Mouse (Mus musculus): ENCODE measurements around the gene Sh3kbp1. TPM values are rescaled to one million over a fixed set of nuclear protein-coding genes. Genes with fewer than 3 reads are reported as not detected.
A peak's percentile ranks its signal among the peaks of the same experiment; 100 is the strongest.

Sh3kbp1 gene
- total and polyA plus RNA-seq, 3 experiments, result 18.6 to 37.7 TPM; not detected in 1

- TF ChIP-seq MAZ (IDR thresholded peaks at IDR 0.05; ENCODE audit: low read depth, low read length) (no peak), BHLHE40 (IDR thresholded peaks at IDR 0.05; ENCODE audit: borderline replicate concordance, low read depth, low read length) (no peak), TCF12 (IDR thresholded peaks at IDR 0.05; ENCODE audit: low read depth, low read length) (no peak)
- H3K9ac ChIP-seq (ENCODE audit: control insufficient read depth, low read depth, low read length, poor library complexity, severe bottlenecking), result no peak overlapping the region
- H3K79me2 ChIP-seq (ENCODE audit: control insufficient read depth, insufficient read depth, low read length, poor library complexity), result no peaks in the 10 kb centered on the region
- peaks cover 0 to 42% of the 10 kb centered on the region in 2 experiments; a peak in 2 of 4 replicates for H3K36me3 ChIP-seq (ENCODE audit: control insufficient read depth in 1 of 2, insufficient read depth in 2 of 2, low read length in 2 of 2)
- no peak for DNase-seq (ENCODE audit: low read depth, low spot score)
- H3K4me1 ChIP-seq (ENCODE audit: control insufficient read depth in 1 of 2, insufficient read depth in 2 of 2, low read length in 2 of 2), result peaks cover 23 to 35% of the 10 kb centered on the region in 2 experiments
- no peaks in the 10 kb centered on the region for H3K27me3 ChIP-seq (ENCODE audit: control insufficient read depth in 1 of 2, insufficient read depth in 2 of 2, low read length in 2 of 2)
- no peaks in the 10 kb centered on the region for H3K9me3 ChIP-seq (replicated peaks; ENCODE audit: insufficient read depth, low read length)
- no peak overlapping the region for H3K27ac ChIP-seq (ENCODE audit: control insufficient read depth, low read depth, low read length)
- no peak overlapping the region for H3K4me3 ChIP-seq (ENCODE audit: control insufficient read depth in 1 of 2, insufficient read depth in 1 of 2, low read depth in 2 of 2, low read length in 2 of 2)
These were observed 23.7 kb downstream of the Sh3kbp1 start for GRCm38 (mm10) chrX:159650727-159651126.

- Histone ChIP-seq H3K4me1 (ENCODE audit: control insufficient read depth in 1 of 2, insufficient read depth in 2 of 2, low read length in 2 of 2) (peaks cover 9 to 15% of the 10 kb centered on the region in 2 experiments), H3K36me3 (ENCODE audit: control insufficient read depth in 1 of 2, insufficient read depth in 2 of 2, low read length in 2 of 2) (peaks cover 0 to 14% of the 10 kb centered on the region in 2 experiments; a peak in 2 of 4 replicates), H3K27ac (ENCODE audit: control insufficient read depth, low read depth, low read length) (no peak overlapping the region), H3K9ac (ENCODE audit: control insufficient read depth, low read depth, low read length, poor library complexity, severe bottlenecking) (no peak overlapping the region), H3K27me3 (ENCODE audit: control insufficient read depth in 1 of 2, insufficient read depth in 2 of 2, low read length in 2 of 2) (no peaks in the 10 kb centered on the region), H3K9me3 (replicated peaks; ENCODE audit: insufficient read depth, low read length) (no peaks in the 10 kb centered on the region), H3K4me3 (ENCODE audit: control insufficient read depth in 1 of 2, insufficient read depth in 1 of 2, low read depth in 2 of 2, low read length in 2 of 2) (no peak overlapping the region), H3K79me2 (ENCODE audit: control insufficient read depth, insufficient read depth, low read length, poor library complexity) (peaks cover 2% of the 10 kb centered on the region; the same call in 1 of the 2 replicates)
- peak; percentile 66 for DNase-seq (ENCODE audit: low read depth, low spot score)
- no peak for TF ChIP-seq MAX (IDR thresholded peaks at IDR 0.05; ENCODE audit: low read length)
- TF ChIP-seq RAD21 (IDR thresholded peaks at IDR 0.05; ENCODE audit: low read depth, low read length), result peak; percentile 49
- TF ChIP-seq USF1 (IDR thresholded peaks at IDR 0.05; ENCODE audit: low read depth, low read length), result no peak
- TF ChIP-seq MYB (IDR thresholded peaks at IDR 0.05; ENCODE audit: low read depth, low read length), result no peak
- peak; percentile 61 for TF ChIP-seq SMC3 (IDR thresholded peaks at IDR 0.05; ENCODE audit: low read depth, low read length)
- peak; percentile 38 to 71 (median 63) for TF ChIP-seq CTCF (IDR thresholded peaks at IDR 0.05 in 2 of 3, conservative IDR thresholded peaks at IDR 0.05 in 1 of 3; ENCODE audit: control insufficient read depth in 1 of 3, insufficient read depth in 1 of 3, low read depth in 2 of 3, low read length in 3 of 3, poor library complexity in 1 of 3, severe bottlenecking in 1 of 3)
- no peak for TF ChIP-seq RCOR1 (IDR thresholded peaks at IDR 0.05; ENCODE audit: low read depth, low read length)
- peak; percentile 55; the same call in 1 of the 2 replicates for TF ChIP-seq MYC (IDR thresholded peaks at IDR 0.05; ENCODE audit: low read depth, low read length)
- no peak for TF ChIP-seq TCF12 (IDR thresholded peaks at IDR 0.05; ENCODE audit: low read depth, low read length)
These were observed 44.3 kb downstream of the Sh3kbp1 start for GRCm38 (mm10) chrX:159671388-159671787.

- H3K27ac ChIP-seq (ENCODE audit: control insufficient read depth, low read depth, low read length), result no peak overlapping the region
- peaks cover 0 to 24% of the 10 kb centered on the region in 2 experiments; a peak in 2 of 4 replicates for H3K36me3 ChIP-seq (ENCODE audit: control insufficient read depth in 1 of 2, insufficient read depth in 2 of 2, low read length in 2 of 2)
- peaks cover 2% of the 10 kb centered on the region; the same call in 1 of the 2 replicates for H3K79me2 ChIP-seq (ENCODE audit: control insufficient read depth, insufficient read depth, low read length, poor library complexity)
- H3K9me3 ChIP-seq (replicated peaks; ENCODE audit: insufficient read depth, low read length), result no peaks in the 10 kb centered on the region
- TF ChIP-seq NRF1 (IDR thresholded peaks at IDR 0.05; ENCODE audit: insufficient read depth, low read depth, low read length, poor library complexity, severe bottlenecking), result no peak
- TF ChIP-seq USF2 (IDR thresholded peaks at IDR 0.05; ENCODE audit: borderline replicate concordance in 1 of 2, insufficient read depth in 1 of 2, low read depth in 1 of 2, low read length in 2 of 2), result no peak
- no peak for TF ChIP-seq NELFE (IDR thresholded peaks at IDR 0.05; ENCODE audit: low read depth, low read length)
- no peak for TF ChIP-seq USF1 (IDR thresholded peaks at IDR 0.05; ENCODE audit: low read depth, low read length)
- no peak for TF ChIP-seq POLR2AphosphoS5 (IDR thresholded peaks at IDR 0.05; ENCODE audit: borderline replicate concordance, low read depth, low read length)
- TF ChIP-seq RAD21 (IDR thresholded peaks at IDR 0.05; ENCODE audit: low read depth, low read length), result no peak
- TF ChIP-seq MAZ (IDR thresholded peaks at IDR 0.05; ENCODE audit: low read depth, low read length), result no peak
- no peak for TF ChIP-seq ETS1 (IDR thresholded peaks at IDR 0.05; ENCODE audit: low read depth, low read length)
- no peak for TF ChIP-seq GABPA (IDR thresholded peaks at IDR 0.05; ENCODE audit: low read depth, low read length)
- no peak for TF ChIP-seq GATA1 (IDR thresholded peaks at IDR 0.05; ENCODE audit: low read depth, low read length)
- no peak for TF ChIP-seq ELF1 (IDR thresholded peaks at IDR 0.05; ENCODE audit: low read depth, low read length)
- TF ChIP-seq ZKSCAN1 (IDR thresholded peaks at IDR 0.05; ENCODE audit: low read depth, low read length), result no peak
- TF ChIP-seq CHD1 (IDR thresholded peaks at IDR 0.05; ENCODE audit: low read depth, low read length), result no peak
- no peak for TF ChIP-seq CTCF (IDR thresholded peaks at IDR 0.05 in 2 of 3, conservative IDR thresholded peaks at IDR 0.05 in 1 of 3; ENCODE audit: control insufficient read depth in 1 of 3, insufficient read depth in 1 of 3, low read depth in 2 of 3, low read length in 3 of 3, poor library complexity in 1 of 3, severe bottlenecking in 1 of 3)
- no peak for TF ChIP-seq TCF12 (IDR thresholded peaks at IDR 0.05; ENCODE audit: low read depth, low read length)
- TF ChIP-seq E2F4 (IDR thresholded peaks at IDR 0.05; ENCODE audit: borderline replicate concordance, low read depth, low read length), result no peak
- no peak for TF ChIP-seq MYB (IDR thresholded peaks at IDR 0.05; ENCODE audit: low read depth, low read length)
- peaks cover 14 to 20% of the 10 kb centered on the region in 2 experiments for H3K4me1 ChIP-seq (ENCODE audit: control insufficient read depth in 1 of 2, insufficient read depth in 2 of 2, low read length in 2 of 2)
- no peaks in the 10 kb centered on the region for H3K27me3 ChIP-seq (ENCODE audit: control insufficient read depth in 1 of 2, insufficient read depth in 2 of 2, low read length in 2 of 2)
- DNase-seq (ENCODE audit: low read depth, low spot score), result no peak
- no peak overlapping the region for H3K9ac ChIP-seq (ENCODE audit: control insufficient read depth, low read depth, low read length, poor library complexity, severe bottlenecking)
- no peak overlapping the region for H3K4me3 ChIP-seq (ENCODE audit: control insufficient read depth in 1 of 2, insufficient read depth in 1 of 2, low read depth in 2 of 2, low read length in 2 of 2)
These were observed 45.4 kb downstream of the Sh3kbp1 start for GRCm38 (mm10) chrX:159672466-159672865.
